Mouse (Mus musculus) lung, embryonic 16.5 days (tissue): ENCODE results near the gene Gtpbp1. TPM values are rescaled to one million over a fixed set of nuclear protein-coding genes. Genes with fewer than 3 reads are reported as not detected.

Experiments
- ATAC-seq: fragments of 200-750 bp; cut with Nextera tagmentation; 2 replicates; pipeline ENCODE4 v1.8.0; 2017; ENCODE audit warnings: low read depth, mild to moderate bottlenecking, moderate library complexity
- H3K27ac ChIP-seq: fragments of 300-500 bp; sonication (generic); 2 replicates; pipeline ENCODE4 v1.5.1; 2014; ENCODE audit warnings: mild to moderate bottlenecking, control low read depth, low read length
- H3K27me3 ChIP-seq: fragments of 300-500 bp; sonication (generic); 2 replicates; pipeline ENCODE4 v1.6.1; 2014; ENCODE audit warnings: low read depth, low read length, mixed read lengths; ENCODE audit not compliant: control insufficient read depth, insufficient read depth
- H3K36me3 ChIP-seq: fragments of 300-500 bp; sonication (generic); 2 replicates; pipeline ENCODE4 v1.6.1; 2014; ENCODE audit warnings: low read length; ENCODE audit not compliant: control insufficient read depth, insufficient read depth
- H3K4me1 ChIP-seq: fragments of 300-500 bp; sonication (generic); replicated peaks from 2 replicates; pipeline ENCODE4 v1.6.1; 2014; ENCODE audit warnings: low read length, mixed read lengths; ENCODE audit not compliant: control insufficient read depth, insufficient read depth
- H3K4me2 ChIP-seq: fragments of 300-500 bp; sonication (generic); 2 replicates; pipeline ENCODE4 v1.6.1; 2014; ENCODE audit warnings: low read depth, low read length, control low read depth
- H3K4me3 ChIP-seq: fragments of 300-500 bp; sonication (generic); 2 replicates; pipeline ENCODE4 v1.5.1; 2014; ENCODE audit warnings: mild to moderate bottlenecking, low read length, control low read depth
- H3K9ac ChIP-seq: fragments of 300-500 bp; sonication (generic); 2 replicates; pipeline ENCODE4 v1.6.1; 2014; ENCODE audit warnings: low read length, control low read depth
- H3K9me3 ChIP-seq: fragments of 300-500 bp; sonication (generic); 2 replicates; pipeline ENCODE4 v1.6.1; 2016; ENCODE audit warnings: low read length; ENCODE audit not compliant: control insufficient read depth
- WGBS: fragments of 180-500 bp; shearing (Covaris S2); extraction: QIAGEN DNeasy Blood & Tissue Kit; methylation state at CpG from one replicate; pipeline ENCODE4 v1.1.7; 2014; 5-methylcytosine and 5-hydroxymethylcytosine counted together
- polyA plus RNA-seq: library from polyadenylated mRNA; unstranded; fragments of >200 nt; fragmentation: Nextera tagmentation; extraction: Ambion mirVana; gene quantifications from 2 replicates; pipeline ENCODE4 v1.2.1, GENCODE M21; 2015

Gtpbp1 gene
- polyA plus RNA-seq, 1 experiment from 2014 or later: 30.1 TPM

DNA sequence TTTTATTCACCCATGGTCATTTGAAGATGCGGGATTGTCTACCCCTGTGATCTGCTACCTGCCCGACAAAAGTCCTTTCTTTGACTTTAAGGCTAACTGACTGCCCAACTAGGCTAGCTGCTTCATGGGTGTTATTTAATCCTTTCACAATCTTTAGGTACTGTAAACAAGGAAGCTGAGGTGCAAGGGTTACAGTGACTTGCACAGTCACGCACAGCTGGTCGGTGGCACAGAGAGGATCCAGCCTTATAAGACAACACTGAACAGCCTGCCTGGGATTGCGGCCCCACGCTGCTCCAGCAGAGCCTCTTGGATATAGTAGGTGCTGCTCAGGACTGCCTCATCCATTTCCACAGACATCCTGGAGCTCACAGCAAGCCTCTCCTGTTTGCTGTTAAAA, 7.5 kb upstream of the Gtpbp1 start:
- H3K27me3 ChIP-seq: no peaks in the 10 kb centered on the region
- H3K27ac ChIP-seq: no peak overlapping the region
- no peaks in the 10 kb centered on the region for H3K9me3 ChIP-seq
- WGBS: 77% methylated on average over 6 of the region's 6 CpGs
- H3K4me3 ChIP-seq: no peak overlapping the region
- ATAC-seq: no peak
- no peak overlapping the region for H3K4me2 ChIP-seq
- H3K9ac ChIP-seq: no peak overlapping the region
- H3K4me1 ChIP-seq: peaks cover 27% of the 10 kb centered on the region
- H3K36me3 ChIP-seq: no peaks in the 10 kb centered on the region

GRCm38 (mm10) chr15:79683707-79684465, 6.8 kb upstream of the Gtpbp1 start:
- no peak for ATAC-seq
- Histone ChIP-seq H3K36me3 (no peaks in the 10 kb centered on the region), H3K9ac (no peak overlapping the region; the same call in 1 of the 2 replicates), H3K9me3 (no peaks in the 10 kb centered on the region), H3K4me1 (peaks cover 27% of the 10 kb centered on the region), H3K4me2 (peak overlapping the region; percentile 55; the same call in 1 of the 2 replicates), H3K27ac (no peak overlapping the region), H3K4me3 (no peak overlapping the region; the same call in 1 of the 2 replicates), H3K27me3 (no peaks in the 10 kb centered on the region)
- 63% methylated on average over 19 of the region's 19 CpGs for WGBS

- Histone ChIP-seq H3K4me1 (peaks cover 30% of the 10 kb centered on the region), H3K4me2 (peak overlapping the region; percentile 55)
- WGBS: 83% methylated on average over 6 of the region's 6 CpGs
Observed at GRCm38 (mm10) chr15:79684616-79685015, 6.0 kb upstream of the Gtpbp1 start.

DNA sequence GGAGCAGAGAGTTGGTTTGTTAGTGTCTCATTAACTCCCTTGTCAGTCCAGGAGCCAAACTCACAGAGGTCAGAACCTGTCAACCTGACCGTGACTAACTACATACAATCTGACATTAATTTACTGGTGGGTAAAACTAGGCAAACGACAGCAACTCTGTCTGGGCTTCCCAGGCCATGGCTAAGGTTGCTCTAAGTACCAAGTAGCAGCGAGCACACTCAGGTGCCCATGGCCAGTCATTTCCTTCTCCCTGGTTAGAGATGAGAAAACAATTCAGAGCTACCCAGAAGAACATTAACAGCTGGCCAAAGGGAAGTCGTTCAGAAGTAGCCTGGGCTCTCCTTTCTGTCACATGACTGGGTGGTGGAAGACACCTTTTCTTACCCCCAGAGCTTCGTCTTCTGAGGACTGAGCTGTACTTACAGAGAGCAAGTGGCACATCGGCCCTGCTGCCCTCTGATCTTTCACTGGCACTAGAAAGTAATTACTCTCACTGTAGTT, 5.5 kb upstream of the Gtpbp1 start:
- Histone ChIP-seq H3K4me3 (peak overlapping the region; percentile 80), H3K27ac (no peak overlapping the region)

More at GRCm38 (mm10) chr15:79684616-79685015, 6.0 kb upstream of the Gtpbp1 start:
- no peak for ATAC-seq
- Histone ChIP-seq H3K27me3 (no peaks in the 10 kb centered on the region), H3K27ac (no peak overlapping the region), H3K4me3 (peak overlapping the region; percentile 80; the same call in 1 of the 2 replicates), H3K9me3 (no peaks in the 10 kb centered on the region), H3K36me3 (no peaks in the 10 kb centered on the region), H3K9ac (peak overlapping the region; percentile 90)

DNA sequence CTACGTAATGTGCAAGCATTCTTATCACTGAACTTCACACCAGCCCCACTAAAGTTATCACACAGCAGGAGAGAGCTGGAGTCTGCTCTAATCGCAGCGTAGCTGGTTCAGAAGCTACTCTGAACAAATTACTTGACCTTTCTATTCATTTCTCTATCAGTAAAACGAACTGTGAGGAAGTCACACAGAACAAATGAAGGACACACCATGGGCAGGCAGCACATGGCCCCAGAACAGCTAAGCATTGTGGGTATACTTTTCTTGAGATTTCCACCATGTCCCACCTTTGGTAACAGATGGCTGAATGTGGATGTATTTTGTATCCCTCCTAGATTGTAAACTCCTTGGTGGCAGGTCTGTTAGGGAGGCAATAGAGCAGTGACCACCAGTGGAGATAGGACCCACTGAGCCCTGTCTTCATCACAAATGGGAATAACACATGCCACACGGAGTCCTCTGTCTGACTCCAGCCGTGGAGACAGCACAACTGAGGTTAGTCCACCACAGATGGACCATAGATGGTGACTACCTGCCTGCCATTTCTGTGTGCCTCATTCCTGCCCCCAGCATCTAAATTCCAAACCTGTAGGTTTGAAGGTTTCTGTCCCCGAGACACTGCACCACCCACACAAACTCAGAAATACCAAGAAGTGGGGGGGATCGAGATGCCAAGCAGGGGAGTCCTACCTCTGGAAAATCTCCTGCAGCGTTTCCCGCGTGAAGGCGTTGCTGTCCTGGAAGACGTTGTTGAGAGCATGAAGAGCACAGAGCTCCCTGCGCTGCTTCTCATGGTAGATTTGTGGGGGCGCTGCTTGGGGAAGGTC, 4.4 kb upstream of the Gtpbp1 start:
- peak overlapping the region; percentile 55 for H3K4me2 ChIP-seq
- WGBS: 4% methylated on average over 15 of the region's 15 CpGs
- ATAC-seq: no peak
- H3K4me3 ChIP-seq: peak overlapping the region; percentile 80
- H3K4me1 ChIP-seq: peaks cover 33% of the 10 kb centered on the region
- no peaks in the 10 kb centered on the region for H3K36me3 ChIP-seq
- no peaks in the 10 kb centered on the region for H3K9me3 ChIP-seq
- no peaks in the 10 kb centered on the region for H3K27me3 ChIP-seq
- no peak overlapping the region for H3K27ac ChIP-seq
- H3K9ac ChIP-seq: peak overlapping the region; percentile 90

More for the DNA sequence above, 5.5 kb upstream of the Gtpbp1 start:
- 18% methylated on average over 6 of the region's 6 CpGs for WGBS
- Histone ChIP-seq H3K9ac (peak overlapping the region; percentile 90), H3K36me3 (no peaks in the 10 kb centered on the region), H3K4me2 (peak overlapping the region; percentile 55), H3K4me1 (peaks cover 33% of the 10 kb centered on the region), H3K9me3 (no peaks in the 10 kb centered on the region), H3K27me3 (no peaks in the 10 kb centered on the region)
- ATAC-seq: no peak

GRCm38 (mm10) chr15:79687175-79687574, 3.5 kb upstream of the Gtpbp1 start:
- peak overlapping the region; percentile 80 for H3K4me3 ChIP-seq
- no peak for ATAC-seq
- peak overlapping the region; percentile 55 for H3K4me2 ChIP-seq
- no peaks in the 10 kb centered on the region for H3K9me3 ChIP-seq
- no peaks in the 10 kb centered on the region for H3K36me3 ChIP-seq
- H3K9ac ChIP-seq: peak overlapping the region; percentile 90
- WGBS: under 1% methylated on average over 33 of the region's 33 CpGs
- peaks cover 41% of the 10 kb centered on the region for H3K4me1 ChIP-seq
- peak overlapping the region; percentile 98 for H3K27ac ChIP-seq
- H3K27me3 ChIP-seq: no peaks in the 10 kb centered on the region

DNA sequence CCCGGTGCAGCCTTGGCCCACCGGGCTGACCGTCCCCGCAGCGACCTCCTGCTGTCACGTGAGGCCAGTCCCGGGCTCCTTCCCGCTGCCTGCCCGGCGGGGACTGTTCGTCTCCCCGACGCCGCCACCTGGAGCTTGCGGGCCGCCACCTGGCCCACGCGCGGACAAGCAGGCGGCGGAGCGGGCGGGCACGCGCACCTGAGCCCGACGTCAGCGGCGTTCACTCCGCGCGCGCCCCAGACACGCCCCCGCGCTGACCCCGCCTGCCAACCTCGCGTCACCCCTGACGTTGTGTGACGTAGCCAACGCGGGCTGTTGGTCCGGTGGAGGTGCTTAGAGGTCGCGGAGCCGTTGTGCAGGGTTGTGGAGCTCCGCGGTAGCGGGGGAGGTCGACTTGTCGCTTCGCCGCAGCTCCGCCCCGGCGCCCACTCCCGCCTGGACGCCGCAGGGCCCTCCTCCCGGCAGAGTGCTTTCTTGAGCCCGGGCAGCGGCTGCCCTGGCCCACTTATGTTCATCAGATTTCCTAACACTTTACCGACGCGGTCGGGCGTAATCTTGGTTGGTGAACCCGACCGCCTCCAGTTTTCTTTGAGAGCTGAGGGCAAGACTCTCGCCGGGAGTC, 2.9 kb upstream of the Gtpbp1 start, which contains the start of gene Josd1:
TSS of gene Josd1 (minus strand) at position 274 of the 622 bp plus-strand sequence.
- Histone ChIP-seq H3K27ac (peak within 1 kb of the TSS; percentile 98), H3K36me3 (no peaks in the 10 kb centered on the region), H3K4me3 (peak within 1 kb of the TSS; percentile 80), H3K4me2 (peak within 1 kb of the TSS; percentile 55), H3K27me3 (no peaks in the 10 kb centered on the region), H3K4me1 (peaks cover 45% of the 10 kb centered on the region), H3K9ac (peak within 1 kb of the TSS; percentile 90), H3K9me3 (no peaks in the 10 kb centered on the region)
- ATAC-seq: peak; percentile 77
- WGBS: under 1% methylated on average over 68 of the region's 72 CpGs

DNA sequence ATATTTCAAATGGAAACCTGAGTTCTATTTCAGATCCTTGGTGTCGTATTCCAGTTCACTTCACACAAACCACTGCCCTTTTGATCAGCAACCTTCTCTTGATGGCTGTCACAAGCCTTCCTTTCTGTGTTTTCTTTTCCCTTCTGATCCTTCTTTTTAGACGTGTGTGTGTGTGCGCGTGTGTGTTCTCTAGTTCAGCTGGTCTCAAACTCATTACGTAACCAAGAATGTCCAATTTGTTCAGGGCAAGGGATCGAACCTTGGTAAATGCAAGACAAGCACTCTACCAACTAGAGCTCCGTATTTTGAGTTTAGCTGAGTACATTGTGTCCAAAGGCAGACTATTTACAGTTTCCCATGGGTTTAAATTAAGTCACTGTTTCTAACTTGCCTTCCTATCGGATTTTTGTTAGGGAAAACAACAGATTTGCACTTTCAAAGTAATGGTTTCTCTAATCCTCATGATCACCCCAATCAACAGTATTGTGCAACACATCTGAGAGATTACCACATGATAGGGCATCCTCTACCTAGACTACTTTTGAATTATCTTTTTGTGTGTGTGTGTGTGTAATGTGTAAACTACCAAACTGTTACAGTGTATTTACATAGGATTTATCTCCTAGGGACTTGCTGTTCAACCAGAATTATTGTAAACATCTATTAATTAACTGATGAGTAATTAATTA, 2.2 kb upstream of the Gtpbp1 start:
- WGBS: 3% methylated on average over 8 of the region's 8 CpGs
- Histone ChIP-seq H3K36me3 (no peaks in the 10 kb centered on the region), H3K27me3 (no peaks in the 10 kb centered on the region), H3K4me1 (peaks cover 46% of the 10 kb centered on the region), H3K27ac (peak overlapping the region; percentile 98), H3K9ac (peak overlapping the region; percentile 90), H3K4me2 (peak overlapping the region; percentile 55), H3K9me3 (no peaks in the 10 kb centered on the region), H3K4me3 (peak overlapping the region; percentile 80)
- ATAC-seq: no peak
